Mouse (Mus musculus) urinary bladder, postnatal 36 days (tissue): ENCODE results near the gene Gm5294.
A peak's percentile ranks its signal among the peaks of the same experiment; 100 is the strongest.

ENCODE experiments used
- DNase-seq, 2 experiments: peaks; one replicate each; pipeline ENCODE4 v3.0.0; 2022; ENCODE audit warnings: low spot score in 2 of 2, mixed read lengths in 1 of 2

Gm5294 gene

GRCm38 (mm10) chr5:138819780-138820179, at the start of gene Gm5294:
Gene Gm5294, plus strand, starts transcription at chr5:138820080.
- no peak for DNase-seq

DNA sequence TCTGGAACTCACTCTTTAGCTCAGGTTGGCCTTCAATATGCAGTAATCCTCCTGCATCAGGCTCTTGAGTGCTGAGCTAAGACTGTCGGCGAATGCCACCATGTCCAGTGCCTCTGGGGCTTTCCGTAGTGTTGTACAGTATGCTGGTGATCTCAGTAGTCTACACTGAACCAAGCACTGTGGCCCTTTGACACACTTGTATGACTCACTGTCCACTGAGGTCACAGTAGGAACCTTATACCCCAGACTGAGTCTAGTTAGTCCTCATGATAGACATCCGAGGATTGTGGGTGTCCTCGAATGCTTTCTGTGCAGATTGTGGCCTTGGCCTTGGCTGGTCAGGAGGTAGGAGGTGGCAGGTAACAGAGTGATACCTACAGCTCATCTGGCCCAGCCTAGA, 44.8 kb upstream of the Gm5294 start:
- no peak for DNase-seq

DNA sequence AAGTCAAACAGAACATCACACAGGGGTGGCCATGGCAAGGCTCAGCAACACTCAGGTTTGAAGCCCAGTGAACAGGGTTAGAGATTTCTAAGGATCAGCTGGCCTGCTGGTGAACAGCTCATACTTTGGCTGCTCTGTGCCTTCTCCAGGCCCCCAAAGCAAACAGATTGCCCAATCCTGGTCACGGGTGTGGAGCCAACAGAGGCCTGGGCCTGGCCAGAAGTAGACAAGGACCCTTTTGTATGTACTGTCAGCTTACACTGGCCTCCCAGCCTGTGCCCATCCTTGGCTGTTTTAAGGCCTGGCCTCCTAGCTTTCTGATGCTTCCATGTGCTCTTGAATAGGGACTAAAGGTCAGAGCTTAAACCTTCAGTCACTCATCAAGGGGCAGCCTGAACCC, 43.5 kb upstream of the Gm5294 start:
- DNase-seq, result peak; percentile 23 to 56

DNA sequence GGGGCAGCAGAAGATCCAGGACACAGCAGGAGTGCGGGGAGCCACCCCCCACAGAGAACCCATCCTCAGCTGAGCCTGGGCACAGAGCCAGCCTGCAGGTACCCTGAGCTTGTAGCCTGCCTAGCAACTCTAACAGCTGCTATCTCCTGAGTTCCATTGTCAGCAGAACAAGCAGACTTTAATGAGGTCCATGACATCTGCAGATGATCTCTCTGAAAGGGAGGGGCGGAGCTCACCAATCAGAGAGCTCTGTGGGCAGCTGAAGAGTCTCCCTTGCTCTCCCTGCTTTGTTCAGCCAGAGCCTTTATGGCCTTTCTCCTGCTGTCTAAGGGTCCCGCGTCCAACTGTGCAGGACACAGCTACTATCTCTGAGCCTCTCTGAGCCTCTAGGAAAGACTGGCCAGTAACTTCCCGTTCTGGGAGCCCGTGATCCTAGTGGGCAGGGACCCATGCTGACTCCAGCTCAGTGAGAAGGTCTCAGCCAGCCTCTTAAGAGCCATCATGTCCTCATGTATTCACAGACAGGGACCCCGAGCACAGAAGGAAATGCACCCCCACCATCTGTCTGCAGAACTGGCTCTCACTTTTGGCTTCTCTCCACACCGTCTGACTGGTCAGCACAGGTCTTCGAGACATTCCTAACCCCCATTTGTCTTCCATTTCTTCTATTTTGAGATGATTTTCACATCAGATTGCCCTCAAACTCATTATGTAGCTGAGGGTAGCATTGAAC, 41.0 kb upstream of the Gm5294 start:
- DNase-seq, result no peak

DNA sequence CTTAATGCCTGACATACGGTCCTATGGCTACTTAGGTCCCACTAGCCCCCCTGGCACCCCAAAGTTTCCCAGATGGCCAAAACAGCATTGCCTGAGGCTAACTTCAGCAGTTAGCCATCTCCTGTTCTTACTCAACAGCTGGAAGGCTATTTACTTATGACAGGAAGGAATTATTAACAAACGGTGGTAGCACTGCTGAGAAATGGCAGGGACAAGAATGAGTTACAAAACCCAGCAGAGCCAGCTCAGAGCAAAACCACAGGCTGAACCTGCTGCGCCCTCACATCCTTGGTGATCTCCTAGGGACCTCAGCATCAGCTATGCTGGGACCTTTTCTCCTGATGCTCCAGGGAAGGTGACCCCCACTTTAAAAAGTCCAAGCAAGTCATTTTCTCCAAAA, 40.2 kb upstream of the Gm5294 start:
- DNase-seq, result no peak

- no peak for DNase-seq
Observed at GRCm38 (mm10) chr5:138782697-138783096, 37.2 kb upstream of the Gm5294 start.

DNA sequence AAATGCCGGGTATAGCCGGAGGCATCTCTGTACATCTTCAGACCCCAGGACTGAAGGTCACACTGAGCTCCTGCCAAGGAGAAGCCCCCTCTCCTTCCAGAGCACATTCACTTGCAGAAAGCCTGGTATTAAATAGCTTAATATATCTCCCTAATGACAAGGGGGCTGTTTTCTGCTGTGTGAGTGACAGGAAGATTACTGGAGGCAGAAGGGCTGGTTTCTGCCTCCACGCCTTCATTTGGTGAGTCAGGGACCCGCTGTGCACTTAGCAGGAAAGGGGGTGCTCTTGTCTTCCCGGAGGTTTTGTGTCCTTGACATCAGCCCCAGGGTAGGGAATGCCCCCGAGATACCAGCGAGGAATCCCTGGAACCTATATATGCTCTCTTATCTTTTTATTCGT, 36.7 kb upstream of the Gm5294 start:
- no peak for DNase-seq

DNA sequence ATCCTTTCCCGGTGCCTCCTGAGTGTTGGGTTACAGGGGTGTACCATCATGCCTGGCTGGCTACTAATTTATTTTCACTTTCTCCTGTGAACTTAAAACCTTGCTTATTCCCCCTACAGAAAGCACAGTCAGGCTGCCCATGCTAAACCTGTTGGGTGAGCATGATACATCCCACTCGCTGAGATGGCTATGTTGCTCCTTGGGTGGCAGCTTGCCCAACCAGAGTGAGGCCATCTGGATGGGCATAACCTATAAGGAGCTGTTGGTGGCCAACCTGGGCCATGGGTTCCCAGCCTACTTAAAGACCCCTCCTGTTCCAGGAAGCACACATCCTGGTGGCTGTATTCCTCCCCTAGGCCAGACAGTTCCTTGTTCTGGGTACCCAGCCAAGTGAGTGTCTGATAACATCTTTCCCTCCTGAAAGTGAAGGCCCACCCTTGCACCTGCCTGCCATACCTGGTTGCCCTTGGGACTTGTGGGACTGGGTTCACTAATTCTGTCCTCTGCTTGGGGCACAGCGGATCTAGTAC, 33.8 kb upstream of the Gm5294 start:
- DNase-seq, result no peak

- DNase-seq, result no peak
Observed at GRCm38 (mm10) chr5:138787648-138788047, 32.2 kb upstream of the Gm5294 start.

GRCm38 (mm10) chr5:138788481-138789211, 31.2 kb upstream of the Gm5294 start:
- DNase-seq, result no peak

GRCm38 (mm10) chr5:138790954-138791480, 28.9 kb upstream of the Gm5294 start:
- no peak for DNase-seq

GRCm38 (mm10) chr5:138801588-138802116, 18.2 kb upstream of the Gm5294 start:
- no peak for DNase-seq

DNA sequence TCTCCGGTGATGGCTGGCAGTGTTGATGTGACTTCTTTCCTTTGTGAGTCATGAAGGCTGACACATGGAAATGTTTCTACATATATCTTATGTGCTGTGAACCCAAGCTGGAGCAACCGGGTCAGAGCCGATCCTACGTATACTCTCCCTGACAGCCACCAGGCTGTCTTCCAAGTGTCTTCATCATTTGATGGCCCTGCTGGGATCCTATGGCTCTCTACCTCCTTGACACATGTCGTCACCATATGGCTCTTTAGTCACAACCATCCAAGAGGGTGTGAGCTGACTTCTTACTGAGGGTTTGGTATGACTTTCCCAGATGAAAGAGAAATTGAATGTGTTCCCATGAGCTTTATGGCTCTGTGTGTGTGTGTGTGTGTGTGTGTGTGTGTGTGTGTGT, 15.6 kb upstream of the Gm5294 start:
- no peak for DNase-seq

DNA sequence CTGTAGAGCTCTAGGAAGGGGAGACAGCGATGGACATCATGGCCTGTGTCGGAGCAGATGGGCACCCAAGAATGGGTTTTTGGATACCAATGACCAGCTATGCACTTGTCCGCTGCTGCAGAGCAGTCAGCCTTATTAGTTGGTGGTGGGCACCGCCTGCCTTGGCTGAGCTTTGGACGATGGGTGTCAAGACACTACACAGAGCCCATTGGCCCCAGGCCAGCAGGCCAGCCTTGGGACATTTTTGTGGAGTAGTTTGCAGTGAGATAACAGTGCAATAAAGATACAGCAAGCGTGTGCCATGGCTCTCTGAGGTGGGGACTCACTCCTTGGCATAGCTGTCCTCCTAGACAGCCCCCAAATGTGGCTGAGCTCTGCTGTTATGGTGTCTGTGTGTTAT, 10.1 kb upstream of the Gm5294 start:
- DNase-seq, result no peak

DNA sequence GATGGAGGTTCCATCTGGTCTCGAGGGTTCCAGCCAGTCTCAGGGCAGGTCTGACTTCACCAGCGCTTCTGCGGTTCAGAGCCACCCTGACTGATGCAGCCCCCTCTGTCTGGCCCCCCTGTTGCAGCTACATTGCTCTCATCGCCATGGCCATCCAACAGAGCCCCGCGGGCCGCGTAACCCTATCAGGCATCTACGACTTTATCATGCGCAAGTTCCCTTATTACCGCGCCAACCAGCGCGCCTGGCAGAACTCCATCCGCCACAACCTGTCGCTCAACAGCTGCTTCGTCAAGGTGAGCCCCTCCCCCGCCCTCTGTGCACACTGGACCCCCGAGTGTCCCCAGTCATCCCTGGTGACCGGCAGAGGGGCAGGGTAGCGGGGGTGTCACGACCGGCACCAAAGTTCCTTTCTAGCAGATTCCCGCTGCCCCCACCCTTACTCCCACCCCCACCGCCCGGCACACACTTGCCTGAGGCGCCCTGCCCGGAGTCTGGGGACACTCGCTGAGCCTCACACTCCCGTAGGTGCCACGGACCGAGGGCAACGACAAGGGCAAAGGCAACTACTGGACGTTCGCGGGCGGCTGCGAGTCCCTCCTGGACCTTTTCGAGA, 945 bp downstream of the Gm5294 start:
- DNase-seq, result no peak

DNA sequence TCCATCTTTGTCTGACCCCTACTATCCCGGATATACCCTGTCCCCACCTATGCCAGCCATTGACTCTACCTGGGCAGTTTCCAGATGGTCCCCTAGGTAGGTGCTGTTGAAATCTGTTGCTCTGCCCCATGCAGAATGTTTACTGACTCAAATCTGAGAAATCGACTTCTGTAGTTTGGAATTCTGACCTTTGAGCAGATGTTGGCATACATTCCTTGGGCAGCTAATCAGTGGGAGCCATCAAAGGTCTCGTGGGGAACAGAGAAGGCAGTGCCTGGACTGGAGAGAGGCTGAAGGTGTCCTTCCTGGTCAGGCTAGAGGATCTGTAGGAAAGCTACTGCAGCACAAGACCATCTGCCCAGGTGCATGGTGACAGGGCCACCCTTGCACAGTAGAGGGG, 5.2 kb downstream of the Gm5294 start:
- DNase-seq, result no peak

DNA sequence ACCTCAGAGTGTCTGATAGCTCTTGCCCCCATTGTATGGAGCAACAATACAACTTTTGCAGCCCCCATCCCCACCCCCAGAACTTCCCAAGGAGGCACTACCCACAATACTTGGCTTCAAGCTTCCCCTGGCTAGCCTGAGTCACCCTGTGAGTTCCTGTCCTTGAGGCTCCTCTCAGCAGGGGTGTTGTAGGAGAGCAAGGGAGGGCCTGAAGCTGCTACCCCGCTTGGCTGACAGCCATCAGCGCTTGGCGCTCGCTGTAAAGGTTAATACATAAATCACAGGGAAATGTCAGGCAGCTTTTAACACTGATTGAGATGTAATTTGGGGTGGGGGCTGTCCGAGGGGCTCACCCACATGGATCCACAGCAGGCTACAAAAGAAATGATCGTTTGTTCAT, 13.5 kb downstream of the Gm5294 start:
- DNase-seq, result no peak

DNA sequence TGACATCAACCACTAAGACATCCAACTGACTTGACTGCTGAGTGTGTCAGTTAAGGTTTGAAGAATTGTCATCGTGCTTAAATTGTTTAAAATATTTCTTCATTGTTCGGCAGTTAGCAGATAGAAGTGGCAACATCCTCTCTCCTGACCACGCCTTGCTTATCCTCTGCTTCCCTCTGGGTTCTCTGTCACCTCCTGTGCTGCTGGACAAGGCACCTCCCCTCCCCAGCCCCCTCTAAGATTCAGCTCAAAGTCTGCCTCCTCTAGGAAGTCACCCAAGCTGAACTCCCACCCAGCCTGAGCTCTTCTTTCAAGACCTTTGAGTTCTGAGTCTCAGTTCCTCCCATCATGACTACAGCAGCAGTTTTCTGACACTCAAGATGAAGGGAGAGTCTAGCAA, 15.0 kb downstream of the Gm5294 start:
- DNase-seq, result no peak

- no peak for DNase-seq
Observed at GRCm38 (mm10) chr5:138840981-138841380, 21.1 kb downstream of the Gm5294 start.

- DNase-seq, result no peak
Observed at GRCm38 (mm10) chr5:138843168-138843824, 23.4 kb downstream of the Gm5294 start.

DNA sequence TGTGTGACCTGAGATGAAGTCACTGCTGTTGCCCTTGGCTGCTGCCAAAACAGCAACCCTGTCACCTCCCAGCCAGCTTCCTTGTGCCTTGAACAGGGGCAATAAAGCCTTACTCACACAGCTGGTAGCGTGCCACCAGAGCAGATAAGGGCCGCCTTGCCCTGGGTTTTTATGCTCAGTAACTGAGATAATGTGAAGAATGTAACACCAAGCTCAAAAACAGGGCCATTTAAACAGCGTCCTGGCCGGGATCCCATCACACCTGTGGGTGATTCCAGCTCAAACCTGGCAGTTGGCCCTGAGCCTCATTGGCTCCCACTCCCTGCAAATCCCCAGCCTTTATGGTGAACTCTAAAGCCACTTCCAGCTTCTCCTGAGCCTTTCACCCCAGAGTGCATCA, 26.6 kb downstream of the Gm5294 start:
- no peak for DNase-seq

DNA sequence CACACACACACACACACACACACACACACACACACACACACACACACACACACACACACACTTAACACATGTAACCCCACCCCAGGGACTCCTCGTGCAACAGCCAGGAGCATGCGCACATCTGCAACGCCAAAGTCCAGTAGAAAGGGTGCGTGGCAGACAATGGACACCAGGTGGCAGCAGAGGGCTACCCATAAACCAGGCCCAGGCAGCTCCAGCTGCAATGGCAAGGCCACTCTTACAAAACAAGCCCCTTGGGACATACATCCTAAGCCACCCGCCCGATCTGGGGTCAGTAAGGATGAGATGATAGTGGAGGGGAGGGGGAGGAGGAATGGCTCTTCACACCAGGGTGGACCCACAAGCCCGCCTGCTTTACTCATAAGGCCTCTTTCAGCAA, 28.2 kb downstream of the Gm5294 start:
- peak; percentile 88 to 89 for DNase-seq
